Mouse (Mus musculus): Measurements from ENCODE around the gene Folr1.

- TF ChIP-seq POLR2A (IDR thresholded peaks at IDR 0.05; ENCODE audit: low read depth, low read length): no peak
- TF ChIP-seq CTCF (IDR thresholded peaks at IDR 0.05; ENCODE audit: borderline replicate concordance, insufficient read depth, low read length): no peak
These were observed 9.6 kb downstream of the Folr1 start for GRCm38 (mm10) chr7:101860978-101861377.

All from embryonic fibroblast, embryonic 13.5 days (primary cell).